Comparison of ENCODE assay signal across 17 mouse cellular contexts in genomic region chr5:35425218-35425617, GRCm38 (mm10). TPM values are rescaled to one million over a fixed set of nuclear protein-coding genes. Genes with fewer than 3 reads are reported as not detected.
DNase-seq lines count a peak whose midpoint lies in the region; ATAC-seq lines count a peak whose summit lies in the region.
"Had no signal": no experiment of that assay in that cellular context is flagged by ENCODE, and none has a peak within 500 bp of the region (broad histone marks: within the 10 kb centered on the region; RNA-seq: fewer than 3 reads in every experiment).

No protein-coding gene starts in this region.

- DNase-seq in hindbrain, embryonic 11.5 days (ENCODE audit: low spot score): peak; percentile 44
- peak; percentile 89 for DNase-seq in Muller cell, postnatal 12 days (ENCODE audit: inconsistent ontology term)
- DNase-seq in embryonic facial prominence, embryonic 14.5 days (ENCODE audit: low spot score): peak; percentile 20
- DNase-seq in liver, embryonic 13.5 days: no peak
- DNase-seq in spleen, postnatal 36 days (ENCODE audit: low spot score in 2 of 2): no peak
- no peak for DNase-seq in cerebellum, postnatal 4 days (ENCODE audit: low spot score in 2 of 2)
- no peak for DNase-seq in layer of hippocampus, postnatal 36 days
- DNase-seq: B cell, adult 2 months; cerebellum, postnatal 25 days; gastrocnemius, postnatal 10 days; right cerebral cortex, postnatal 14 days; thymus, postnatal 36 days had no signal

- H3K27me3 ChIP-seq in hindbrain, embryonic 11.5 days (ENCODE audit: control insufficient read depth, insufficient read depth, low read length): 0 out of 2 replicates have a peak, but pooled peaks cover 4% of the 10 kb centered on the region
- peaks cover 43% of the 10 kb centered on the region for H3K27me3 ChIP-seq in hindbrain, embryonic 12.5 days
- H3K27me3 ChIP-seq in embryonic facial prominence, embryonic 14.5 days (replicated peaks; ENCODE audit: control insufficient read depth, insufficient read depth, low read length): no peaks in the 10 kb centered on the region
- H3K27me3 ChIP-seq in liver, embryonic 13.5 days: no peaks in the 10 kb centered on the region

- 6% methylated on average over 11 of the region's 11 CpGs for WGBS in hindbrain, embryonic 11.5 days
- 10% methylated on average over 11 of the region's 11 CpGs for WGBS in hindbrain, embryonic 12.5 days
- WGBS in embryonic facial prominence, embryonic 14.5 days: 17% methylated on average over 11 of the region's 11 CpGs
- WGBS in liver, embryonic 13.5 days (ENCODE audit: insufficient replicate concordance): 38% methylated on average over 11 of the region's 11 CpGs

- peaks cover 8% of the 10 kb centered on the region; the same call in 1 of the 2 replicates for H3K4me1 ChIP-seq in hindbrain, embryonic 11.5 days (replicated peaks; ENCODE audit: control insufficient read depth, insufficient read depth, low read length)
- H3K4me1 ChIP-seq in hindbrain, embryonic 12.5 days: peaks cover 20% of the 10 kb centered on the region
- no peaks in the 10 kb centered on the region for H3K4me1 ChIP-seq in embryonic facial prominence, embryonic 14.5 days (ENCODE audit: control insufficient read depth, insufficient read depth, low read length)
- H3K4me1 ChIP-seq in liver, embryonic 13.5 days (replicated peaks): peaks cover 27% of the 10 kb centered on the region; the same call in 1 of the 2 replicates
- H3K4me1 ChIP-seq: limb, embryonic 13.5 days had no signal

- 0 out of 2 replicates have a peak, but pooled peaks have one; percentile 33 for ATAC-seq in hindbrain, embryonic 11.5 days (ENCODE audit: low FRiP score)
- no peak for ATAC-seq in hindbrain, embryonic 12.5 days (ENCODE audit: low FRiP score)
- no peak for ATAC-seq in embryonic facial prominence, embryonic 14.5 days (ENCODE audit: low read depth)
- peak; percentile 69 for ATAC-seq in liver, embryonic 13.5 days (ENCODE audit: low read depth)

- no peak overlapping the region for H3K9ac ChIP-seq in hindbrain, embryonic 11.5 days (ENCODE audit: low read depth, low read length)
- H3K9ac ChIP-seq in hindbrain, embryonic 12.5 days: no peak overlapping the region
- no peak overlapping the region for H3K9ac ChIP-seq in embryonic facial prominence, embryonic 14.5 days (ENCODE audit: low read depth, low read length)
- H3K9ac ChIP-seq in liver, embryonic 13.5 days: no peak overlapping the region
- H3K9ac ChIP-seq: limb, embryonic 13.5 days had no signal

- no peaks in the 10 kb centered on the region for H3K36me3 ChIP-seq in hindbrain, embryonic 11.5 days (ENCODE audit: control insufficient read depth, insufficient read depth, low read length)
- H3K36me3 ChIP-seq in hindbrain, embryonic 12.5 days: no peaks in the 10 kb centered on the region
- no peaks in the 10 kb centered on the region for H3K36me3 ChIP-seq in embryonic facial prominence, embryonic 14.5 days (ENCODE audit: control insufficient read depth, insufficient read depth, low read length)
- H3K36me3 ChIP-seq in liver, embryonic 13.5 days: no peaks in the 10 kb centered on the region
- H3K36me3 ChIP-seq: G1E; limb, embryonic 13.5 days had no signal

- H3K9me3 ChIP-seq in hindbrain, embryonic 11.5 days (ENCODE audit: control insufficient read depth, low read length): no peaks in the 10 kb centered on the region
- no peaks in the 10 kb centered on the region for H3K9me3 ChIP-seq in hindbrain, embryonic 12.5 days (replicated peaks)
- H3K9me3 ChIP-seq in embryonic facial prominence, embryonic 14.5 days (ENCODE audit: control insufficient read depth, low read length): no peaks in the 10 kb centered on the region
- H3K9me3 ChIP-seq in liver, embryonic 13.5 days (replicated peaks): no peaks in the 10 kb centered on the region
- H3K9me3 ChIP-seq: G1E; limb, embryonic 13.5 days had no signal

- no peak overlapping the region for H3K27ac ChIP-seq in hindbrain, embryonic 11.5 days (ENCODE audit: low read depth, low read length)
- no peak overlapping the region for H3K27ac ChIP-seq in hindbrain, embryonic 12.5 days
- H3K27ac ChIP-seq in embryonic facial prominence, embryonic 14.5 days (replicated peaks; ENCODE audit: low read depth, low read length): no peak overlapping the region
- no peak overlapping the region for H3K27ac ChIP-seq in liver, embryonic 13.5 days
- H3K27ac ChIP-seq: limb, embryonic 13.5 days had no signal

- no peak overlapping the region for H3K4me2 ChIP-seq in hindbrain, embryonic 11.5 days (replicated peaks; ENCODE audit: low read depth, low read length)
- no peak overlapping the region for H3K4me2 ChIP-seq in hindbrain, embryonic 12.5 days (replicated peaks)
- no peak overlapping the region for H3K4me2 ChIP-seq in embryonic facial prominence, embryonic 14.5 days (ENCODE audit: low read depth, low read length)
- no peak overlapping the region for H3K4me2 ChIP-seq in liver, embryonic 13.5 days
- H3K4me2 ChIP-seq: limb, embryonic 13.5 days had no signal

- H3K4me3 ChIP-seq in hindbrain, embryonic 11.5 days (ENCODE audit: low read depth, low read length): no peak overlapping the region
- H3K4me3 ChIP-seq in hindbrain, embryonic 12.5 days: no peak overlapping the region
- H3K4me3 ChIP-seq in embryonic facial prominence, embryonic 14.5 days (ENCODE audit: low read depth, low read length): no peak overlapping the region
- no peak overlapping the region for H3K4me3 ChIP-seq in liver, embryonic 13.5 days (replicated peaks)
- H3K4me3 ChIP-seq: limb, embryonic 13.5 days had no signal

RNA-seq across cellular contexts. Expression of gene Hmx1, which starts 36.3 kb away (rescaled TPM):
- polyA plus RNA-seq in hindbrain, embryonic 11.5 days (2014; fragmentation: Nextera tagmentation; extraction: Ambion mirVana): 6.1 and 6.9 TPM in 2 replicates
- 15.5 and 17.3 TPM in 2 replicates for polyA plus RNA-seq in hindbrain, embryonic 12.5 days (2016; fragmentation: Nextera tagmentation; extraction: Ambion mirVana)
- 3.4 and 3.6 TPM in 2 replicates for polyA plus RNA-seq in embryonic facial prominence, embryonic 14.5 days (2014; fragmentation: Nextera tagmentation; extraction: Ambion mirVana)
- polyA plus RNA-seq in liver, embryonic 13.5 days (2015; fragmentation: Nextera tagmentation; extraction: Ambion mirVana): not detected in 2 replicates
- not detected for total RNA-seq in layer of hippocampus, postnatal 36 days (2021)
- total RNA-seq: G1E; gastrocnemius, postnatal 10 days had no signal
- polyA plus RNA-seq: G1E; heart, embryonic 16.5 days; intestine, embryonic 14.5 days had no signal

Comparison
In these comparisons a context has a peak if more than half of its experiments do, and no peak if none do; other contexts are left out.
1. ATAC-seq: peak in hindbrain, embryonic 11.5 days (single experiment) and liver, embryonic 13.5 days (single experiment); none in hindbrain, embryonic 12.5 days (single experiment) and embryonic facial prominence, embryonic 14.5 days (single experiment).
2. DNase-seq: peak in hindbrain, embryonic 11.5 days (single experiment), Muller cell, postnatal 12 days (single experiment) and embryonic facial prominence, embryonic 14.5 days (single experiment); none in liver, embryonic 13.5 days (single experiment), spleen, postnatal 36 days (0 of 2), cerebellum, postnatal 4 days (0 of 2) and layer of hippocampus, postnatal 36 days (0 of 2).